Mouse (Mus musculus) heart, embryonic 16.5 days (tissue): ENCODE measurements at regions not wholly inside any gene's neighbourhood (a gene's known extent, or its start where the extent isn't known, plus 50 kb on each side); places are given as distances from the start of the nearest gene placed in this dataset.
A peak's percentile ranks its signal among the peaks of the same experiment; 100 is the strongest.

Experiments
- ATAC-seq: fragments of 200-750 bp; cut with Nextera tagmentation; replicated peaks from 2 replicates; pipeline ENCODE4 v1.8.0; 2017; ENCODE audit warnings: moderate number of reproducible peaks; ENCODE audit not compliant: insufficient read depth, low FRiP score; ENCODE audit errors: extremely low read depth
- H3K27ac ChIP-seq: fragments of 300-500 bp; sonication (generic); 2 replicates; pipeline ENCODE4 v1.5.1; 2014; ENCODE audit warnings: mild to moderate bottlenecking, low read length, control low read depth, moderate library complexity
- H3K27me3 ChIP-seq: fragments of 300-500 bp; sonication (generic); 2 replicates; pipeline ENCODE4 v1.6.1; 2014; ENCODE audit warnings: low read length, mixed read lengths; ENCODE audit not compliant: control insufficient read depth, insufficient read depth
- H3K36me3 ChIP-seq: fragments of 300-500 bp; sonication (generic); 2 replicates; pipeline ENCODE4 v1.6.1; 2014; ENCODE audit not compliant: control insufficient read depth, insufficient read depth
- H3K4me1 ChIP-seq: fragments of 300-500 bp; sonication (generic); 2 replicates; pipeline ENCODE4 v1.6.1; 2014; ENCODE audit warnings: low read length, mixed read lengths; ENCODE audit not compliant: control insufficient read depth, insufficient read depth
- H3K4me2 ChIP-seq: fragments of 300-500 bp; sonication (generic); 2 replicates; pipeline ENCODE4 v1.6.1; 2014; ENCODE audit warnings: low read depth, mild to moderate bottlenecking, control low read depth, low read length
- H3K4me3 ChIP-seq: fragments of 300-500 bp; sonication (generic); 2 replicates; pipeline ENCODE4 v1.5.1; 2014; ENCODE audit warnings: mild to moderate bottlenecking, control low read depth, low read length
- H3K9ac ChIP-seq: fragments of 300-500 bp; sonication (generic); 2 replicates; pipeline ENCODE4 v1.6.1; 2014; ENCODE audit warnings: low read length, control low read depth
- H3K9me3 ChIP-seq: fragments of 300-500 bp; sonication (generic); replicated peaks from 2 replicates; pipeline ENCODE4 v1.6.1; 2016; ENCODE audit warnings: low read length; ENCODE audit not compliant: control insufficient read depth
- WGBS: fragments of 180-500 bp; shearing (Covaris S2); extraction: QIAGEN DNeasy Blood & Tissue Kit; methylation state at CpG from one replicate; pipeline ENCODE4 v1.1.7; 2014; 5-methylcytosine and 5-hydroxymethylcytosine counted together

DNA sequence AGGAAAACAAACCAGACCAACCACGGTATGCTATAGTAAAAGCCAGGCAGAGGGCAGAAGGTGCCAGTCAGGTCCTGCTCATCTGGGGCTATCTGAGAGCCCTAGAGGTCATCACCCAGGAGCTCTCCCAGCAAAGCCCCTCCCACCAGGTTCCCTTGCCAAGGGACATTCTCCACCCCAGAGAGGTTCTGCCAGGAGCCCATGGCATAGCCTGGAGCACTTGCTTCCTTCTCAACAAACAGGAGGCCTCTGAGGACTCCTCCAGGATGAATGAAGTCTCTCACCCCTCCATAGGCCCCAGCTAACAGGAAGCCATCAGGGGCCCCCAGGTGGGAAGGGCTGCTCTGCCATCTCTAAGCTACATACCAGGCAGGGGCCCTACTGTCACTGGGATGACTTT, 70.0 kb downstream of the Zfp36l2 start:
- no peak overlapping the region for H3K4me2 ChIP-seq
- no peaks in the 10 kb centered on the region for H3K27me3 ChIP-seq
- peaks cover 19% of the 10 kb centered on the region for H3K4me1 ChIP-seq
- no peaks in the 10 kb centered on the region for H3K36me3 ChIP-seq
- WGBS: 53% methylated on average over 1 of the region's 1 CpGs
- no peaks in the 10 kb centered on the region for H3K9me3 ChIP-seq
- H3K9ac ChIP-seq: peak overlapping the region; percentile 49; the same call in 1 of the 2 replicates
- H3K27ac ChIP-seq: peak overlapping the region; percentile 70
- no peak for ATAC-seq
- H3K4me3 ChIP-seq: no peak overlapping the region

DNA sequence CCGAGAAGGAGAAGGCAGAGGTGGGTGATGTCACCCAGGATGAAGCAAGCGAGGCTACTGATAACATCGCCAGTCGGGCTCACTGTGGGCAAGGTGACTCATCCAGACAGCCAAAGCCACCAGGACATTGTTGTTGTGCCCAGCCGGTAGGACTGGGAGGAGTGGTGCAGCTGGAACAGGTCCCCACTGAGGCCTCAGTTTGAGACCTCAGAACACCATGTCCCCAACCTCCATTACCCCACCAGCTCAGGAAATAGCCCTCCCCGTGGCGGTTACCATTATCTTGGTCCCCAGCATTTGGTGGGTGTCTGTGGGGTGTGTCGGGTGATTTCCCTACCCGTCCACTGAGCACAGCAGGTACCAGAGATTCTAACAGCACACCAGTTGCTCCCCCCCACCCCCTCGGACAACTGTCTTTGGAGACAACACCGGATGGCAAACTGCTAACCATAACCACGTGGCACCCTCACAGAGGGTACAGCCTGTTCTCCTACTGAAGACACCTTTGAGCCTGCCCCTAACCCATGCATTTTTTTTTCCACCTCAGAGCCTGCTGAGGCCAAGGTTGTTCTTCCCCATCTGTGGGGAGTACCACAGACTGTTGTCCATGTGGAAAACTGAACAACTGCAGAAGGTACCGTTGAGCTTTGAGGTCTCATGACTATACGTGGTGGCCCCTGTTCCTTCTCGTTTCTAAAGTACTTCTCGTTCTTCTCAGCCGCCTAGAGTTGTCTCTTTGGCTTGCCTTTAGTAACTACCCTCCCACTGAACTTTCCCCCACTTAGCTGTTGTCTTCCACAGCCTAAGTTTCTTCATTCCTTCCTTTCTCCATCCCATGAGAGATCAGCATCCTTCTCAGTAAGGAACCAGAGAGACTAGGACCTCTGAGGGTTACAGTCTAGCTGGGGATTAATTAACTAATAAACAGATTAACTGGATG, 71.1 kb downstream of the Zfp36l2 start:
- Histone ChIP-seq H3K27ac (peak overlapping the region; percentile 41), H3K36me3 (no peaks in the 10 kb centered on the region), H3K4me1 (peaks cover 29% of the 10 kb centered on the region), H3K27me3 (no peaks in the 10 kb centered on the region), H3K9ac (no peak overlapping the region), H3K4me3 (no peak overlapping the region), H3K9me3 (no peaks in the 10 kb centered on the region), H3K4me2 (no peak overlapping the region)
- 70% methylated on average over 17 of the region's 17 CpGs for WGBS
- no peak for ATAC-seq

DNA sequence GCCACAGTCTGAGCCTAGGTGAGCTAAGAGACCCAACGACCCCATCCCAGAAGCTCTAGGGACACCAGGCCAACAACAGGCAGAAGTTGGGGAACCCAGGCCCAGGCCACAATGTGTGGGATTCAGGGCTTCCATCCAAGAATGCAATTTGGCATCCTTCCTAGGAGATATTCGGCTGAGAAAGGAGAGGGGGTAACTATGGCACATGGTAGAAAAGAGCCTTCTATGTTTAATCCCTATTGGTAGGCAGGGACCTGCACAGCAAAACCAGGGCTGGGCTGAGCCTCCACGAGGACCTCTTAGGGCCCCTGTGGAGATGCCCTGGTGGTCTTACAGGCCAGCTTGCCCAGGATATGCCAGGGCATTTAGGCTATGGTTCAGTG, 71.8 kb downstream of the Zfp36l2 start:
- Histone ChIP-seq H3K4me1 (peaks cover 29% of the 10 kb centered on the region), H3K27ac (peak overlapping the region; percentile 37), H3K9ac (no peak overlapping the region), H3K9me3 (no peaks in the 10 kb centered on the region), H3K4me2 (no peak overlapping the region), H3K36me3 (no peaks in the 10 kb centered on the region), H3K27me3 (no peaks in the 10 kb centered on the region), H3K4me3 (no peak overlapping the region)
- ATAC-seq: no peak
- WGBS: 43% methylated on average over 3 of the region's 3 CpGs

DNA sequence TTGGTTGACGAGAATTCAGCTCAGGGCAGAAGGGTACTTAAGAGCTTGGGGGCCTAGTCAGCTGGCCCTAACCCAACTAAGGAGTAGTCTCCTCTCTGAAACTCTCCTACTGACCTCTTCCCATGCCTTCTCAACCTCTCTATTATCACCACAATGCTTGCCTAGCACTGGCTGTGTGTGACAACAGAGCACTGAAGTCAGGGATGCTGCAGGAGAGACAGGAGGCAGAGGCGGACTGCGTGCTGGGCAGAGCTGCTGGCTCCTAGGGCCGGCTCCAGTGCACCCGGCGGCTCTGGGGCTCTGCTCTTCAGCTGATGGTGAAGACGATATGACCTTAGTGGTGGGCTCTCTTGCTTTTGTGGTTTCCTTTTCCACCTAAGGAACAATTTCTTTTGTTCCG, 72.6 kb downstream of the Zfp36l2 start:
- Histone ChIP-seq H3K27ac (peak overlapping the region; percentile 44), H3K9me3 (no peaks in the 10 kb centered on the region), H3K4me2 (no peak overlapping the region), H3K36me3 (no peaks in the 10 kb centered on the region), H3K9ac (no peak overlapping the region), H3K4me1 (peaks cover 28% of the 10 kb centered on the region), H3K4me3 (no peak overlapping the region), H3K27me3 (no peaks in the 10 kb centered on the region)
- ATAC-seq: no peak
- WGBS: 74% methylated on average over 8 of the region's 8 CpGs

GRCm38 (mm10) chr17:84114279-84114994, 73.3 kb downstream of the Zfp36l2 start:
- no peak overlapping the region for H3K4me3 ChIP-seq
- H3K27ac ChIP-seq: peak overlapping the region; percentile 26; the same call in 1 of the 2 replicates
- no peaks in the 10 kb centered on the region for H3K36me3 ChIP-seq
- H3K4me1 ChIP-seq: peaks cover 26% of the 10 kb centered on the region
- no peak overlapping the region for H3K4me2 ChIP-seq
- ATAC-seq: no peak
- WGBS: 72% methylated on average over 9 of the region's 9 CpGs
- peak overlapping the region; percentile 32 for H3K9ac ChIP-seq
- H3K9me3 ChIP-seq: no peaks in the 10 kb centered on the region
- no peaks in the 10 kb centered on the region for H3K27me3 ChIP-seq

- no peak overlapping the region for H3K4me2 ChIP-seq
- H3K27ac ChIP-seq: peak overlapping the region; percentile 26; the same call in 1 of the 2 replicates
- H3K9ac ChIP-seq: peak overlapping the region; percentile 32
- H3K27me3 ChIP-seq: no peaks in the 10 kb centered on the region
- H3K4me3 ChIP-seq: no peak overlapping the region
- no peaks in the 10 kb centered on the region for H3K9me3 ChIP-seq
- peaks cover 26% of the 10 kb centered on the region for H3K4me1 ChIP-seq
- no peaks in the 10 kb centered on the region for H3K36me3 ChIP-seq
- peak; percentile 64 for ATAC-seq
- WGBS: 24% methylated on average over 8 of the region's 8 CpGs
Observed at GRCm38 (mm10) chr17:84113608-84114278, 74.0 kb downstream of the Zfp36l2 start.

DNA sequence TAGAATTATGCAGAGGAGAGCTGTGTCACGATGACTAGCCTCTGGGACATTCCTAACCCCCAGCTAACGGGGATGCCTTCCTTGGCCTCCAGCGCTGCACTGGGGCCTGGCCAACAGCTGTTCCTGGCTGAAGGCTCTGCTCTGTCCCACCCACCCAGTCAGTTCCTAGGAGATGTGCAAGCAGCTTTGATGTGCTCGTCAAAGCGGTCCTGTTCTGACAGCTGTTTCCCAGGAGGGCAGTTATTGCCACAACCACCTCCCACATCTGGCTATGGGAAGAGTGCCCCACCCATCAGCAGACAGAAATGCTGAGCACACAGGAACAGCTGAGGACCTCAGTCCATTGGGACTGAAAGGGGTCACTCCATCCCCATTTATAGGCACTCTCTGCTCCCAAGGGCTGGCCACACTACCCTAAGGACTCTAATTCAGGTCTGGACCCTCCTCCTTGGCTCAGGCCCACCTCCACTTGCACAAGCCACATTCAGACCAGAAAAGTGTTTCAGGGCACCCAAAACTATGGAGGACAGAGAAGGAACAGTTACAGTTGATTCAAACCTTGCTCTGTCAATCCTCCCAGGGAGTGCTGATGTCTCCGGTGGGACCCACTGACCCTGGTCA, 75.2 kb downstream of the Zfp36l2 start:
- Histone ChIP-seq H3K36me3 (no peaks in the 10 kb centered on the region), H3K27me3 (no peaks in the 10 kb centered on the region), H3K9me3 (no peaks in the 10 kb centered on the region), H3K9ac (peak overlapping the region; percentile 28; the same call in 1 of the 2 replicates), H3K4me3 (no peak overlapping the region), H3K4me2 (no peak overlapping the region), H3K4me1 (peaks cover 22% of the 10 kb centered on the region), H3K27ac (peak overlapping the region; percentile 80)
- 35% methylated on average over 6 of the region's 6 CpGs for WGBS
- ATAC-seq: no peak

DNA sequence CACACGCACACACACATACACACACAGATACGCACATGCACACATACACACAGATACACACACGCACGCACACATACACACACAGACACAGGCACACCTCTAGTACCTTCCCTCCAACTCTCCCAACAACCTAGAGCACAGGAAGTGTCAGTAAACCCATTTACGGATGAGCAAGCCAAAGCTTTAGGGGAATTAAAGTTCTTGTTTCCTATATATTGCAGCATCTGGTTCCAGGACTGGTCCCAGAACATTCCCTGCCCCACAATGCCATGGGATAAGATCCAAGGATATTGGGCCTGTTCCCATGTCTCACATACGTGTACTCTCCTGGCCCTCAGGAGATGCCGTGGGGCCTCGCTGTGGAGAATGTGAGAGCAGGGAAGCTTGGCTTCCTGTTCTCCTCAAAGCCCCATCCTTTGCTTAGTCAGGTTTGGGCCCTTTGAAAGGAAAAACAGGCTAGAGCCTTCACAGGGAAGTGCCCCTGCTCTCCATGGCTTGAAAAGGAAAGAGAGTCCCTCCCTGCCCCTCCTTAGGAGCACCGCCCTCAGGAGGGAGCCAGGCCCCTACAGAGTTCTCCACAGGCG, 75.9 kb downstream of the Zfp36l2 start:
- Histone ChIP-seq H3K4me1 (peaks cover 22% of the 10 kb centered on the region), H3K4me2 (no peak overlapping the region), H3K9me3 (no peaks in the 10 kb centered on the region), H3K27me3 (no peaks in the 10 kb centered on the region), H3K4me3 (no peak overlapping the region), H3K9ac (peak overlapping the region; percentile 28; the same call in 1 of the 2 replicates), H3K36me3 (no peaks in the 10 kb centered on the region), H3K27ac (peak overlapping the region; percentile 80)
- 81% methylated on average over 10 of the region's 10 CpGs for WGBS
- ATAC-seq: no peak
